Mouse (Mus musculus): ENCODE results near the gene Dcdc2a.

GRCm38 (mm10) chr13:25022386-25022785, 33.4 kb upstream of the Dcdc2a start:
- no peak for TF ChIP-seq CTCF (IDR thresholded peaks at IDR 0.05; ENCODE audit: borderline replicate concordance, insufficient read depth, low read depth, low read length)
- TF ChIP-seq POLR2A (IDR thresholded peaks at IDR 0.05; ENCODE audit: borderline replicate concordance, insufficient read depth, low read length): no peak

Data from cerebellum, adult 2 months (tissue).